Mouse (Mus musculus): ENCODE data around the gene Rin1.

DNA sequence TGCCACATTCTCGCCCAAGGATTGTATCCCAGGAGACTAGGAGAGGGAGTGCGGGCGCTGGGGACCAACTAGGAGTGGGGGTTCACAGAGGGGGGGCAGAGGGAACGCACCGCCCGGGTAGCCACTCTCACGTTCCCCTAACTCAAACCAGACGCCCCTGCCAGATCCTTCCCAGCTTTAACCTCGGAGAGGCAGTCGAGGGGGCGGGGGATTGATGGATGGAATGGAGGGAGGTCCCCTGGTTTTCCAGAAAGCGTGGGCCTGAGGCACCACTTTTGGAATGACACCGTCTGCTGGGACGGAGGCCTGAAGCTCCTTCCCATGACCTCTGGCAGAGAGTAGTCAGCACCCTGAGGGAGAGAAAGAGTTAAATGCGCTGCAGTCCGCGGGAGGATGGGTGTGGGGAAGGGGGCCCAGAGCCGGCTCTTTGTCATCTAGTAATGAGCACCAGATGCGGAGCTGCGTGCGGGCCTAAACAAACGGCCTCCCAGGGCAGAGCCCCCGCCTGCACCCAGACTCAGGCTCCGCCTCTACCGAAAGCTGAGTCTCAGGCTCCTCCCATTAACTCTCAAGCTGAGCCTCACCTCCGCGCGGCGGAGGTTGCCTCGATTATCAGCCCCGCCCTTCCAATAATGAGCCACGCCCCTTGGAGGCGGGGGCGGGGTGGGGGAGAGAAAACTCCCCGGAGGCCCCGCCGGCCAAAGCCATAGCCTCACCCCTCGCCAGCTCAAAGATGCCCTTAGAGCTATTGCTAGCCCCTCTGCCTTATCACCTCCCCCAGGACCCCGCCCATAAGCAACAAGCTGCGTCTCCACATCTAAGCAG lies 21.5 kb downstream of the Rin1 start:
- TF ChIP-seq CTCF (IDR thresholded peaks at IDR 0.05; ENCODE audit: extremely low read depth, insufficient read depth, insufficient read length, insufficient replicate concordance) (no peak), POLR2A (IDR thresholded peaks at IDR 0.05; ENCODE audit: low read depth, low read length) (no peak)

Measured in spleen, adult 2 months (tissue).